8 mouse cellular contexts compared by ENCODE assay signal in the genomic region with DNA sequence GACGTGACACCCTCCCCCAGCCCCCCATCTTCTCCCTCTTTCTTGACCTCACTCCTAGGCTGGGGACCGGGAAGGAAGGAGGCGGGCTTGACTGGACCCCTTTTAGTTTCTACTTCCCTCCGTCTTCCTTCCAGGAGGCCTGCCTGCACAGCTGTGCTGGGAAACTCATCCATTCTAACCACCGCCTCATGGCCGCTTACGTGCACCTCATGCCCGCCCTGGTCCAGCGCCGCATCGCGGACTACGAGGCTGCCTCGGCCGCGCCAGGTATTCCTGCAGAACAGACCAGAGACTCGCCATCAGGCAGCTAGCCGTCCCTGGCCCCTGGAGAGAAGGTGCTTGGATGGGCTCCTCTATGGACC. TPM values are rescaled to one million over a fixed set of nuclear protein-coding genes. Genes with fewer than 3 reads are reported as not detected.
DNase-seq lines count a peak whose midpoint lies in the region; ATAC-seq and TF ChIP-seq lines count a peak whose summit lies in the region.

No protein-coding gene starts in this region.

- peaks cover 8% of the 10 kb centered on the region for H3K4me1 ChIP-seq in cerebellum, adult 2 months (ENCODE audit: control insufficient read depth, insufficient read depth, low read length)
- H3K4me1 ChIP-seq in hindbrain, embryonic 16.5 days (ENCODE audit: control insufficient read depth, insufficient read depth, low read depth, low read length): peaks cover 21% of the 10 kb centered on the region
- H3K4me1 ChIP-seq in liver, postnatal 0 days (ENCODE audit: insufficient read depth): peaks cover 27% of the 10 kb centered on the region
- peaks cover 25% of the 10 kb centered on the region for H3K4me1 ChIP-seq in stomach, embryonic 15.5 days

- no peak for ATAC-seq in cerebellum, adult (ENCODE audit: insufficient number of reproducible peaks, low FRiP score, low TSS enrichment)
- ATAC-seq in hindbrain, embryonic 16.5 days: no peak
- peak; percentile 21 for ATAC-seq in liver, postnatal 0 days
- no peak for ATAC-seq in stomach, embryonic 15.5 days (ENCODE audit: insufficient read depth, low FRiP score, low read depth)

- TF ChIP-seq CTCF in cerebellum, adult 2 months (IDR thresholded peaks at IDR 0.05; ENCODE audit: borderline replicate concordance, insufficient read depth, low read depth, low read length): no peak
- TF ChIP-seq CTCF in liver, postnatal 0 days (IDR thresholded peaks at IDR 0.05; ENCODE audit: low read depth): no peak

- H3K36me3 ChIP-seq in hindbrain, embryonic 16.5 days (ENCODE audit: control insufficient read depth, insufficient read depth, low read length): peaks cover 15% of the 10 kb centered on the region
- peaks cover 21% of the 10 kb centered on the region for H3K36me3 ChIP-seq in liver, postnatal 0 days (replicated peaks; ENCODE audit: insufficient read depth, low read length)
- H3K36me3 ChIP-seq in stomach, embryonic 15.5 days: peaks cover 19% of the 10 kb centered on the region; the same call in 1 of the 2 replicates

- peak overlapping the region; percentile 49 for H3K27ac ChIP-seq in cerebellum, adult 2 months (ENCODE audit: insufficient read depth, low read length)
- H3K27ac ChIP-seq in hindbrain, embryonic 16.5 days (ENCODE audit: low read depth, low read length): peak overlapping the region; percentile 90
- H3K27ac ChIP-seq in liver, postnatal 0 days (ENCODE audit: low read depth): peak overlapping the region; percentile 96
- H3K27ac ChIP-seq in stomach, embryonic 15.5 days: peak overlapping the region; percentile 90

- under 1% methylated on average over 18 of the region's 18 CpGs for WGBS in cerebellum, adult 2 months
- under 1% methylated on average over 18 of the region's 18 CpGs for WGBS in hindbrain, embryonic 16.5 days
- WGBS in liver, postnatal 0 days (ENCODE audit: insufficient replicate concordance): under 1% methylated on average over 17 of the region's 18 CpGs
- WGBS in stomach, embryonic 15.5 days: under 1% methylated on average over 18 of the region's 18 CpGs

- no peaks in the 10 kb centered on the region for H3K27me3 ChIP-seq in cerebellum, adult 2 months (ENCODE audit: control insufficient read depth, insufficient read depth, low read length)
- H3K27me3 ChIP-seq in hindbrain, embryonic 16.5 days (replicated peaks; ENCODE audit: control insufficient read depth, insufficient read depth, low read length): no peaks in the 10 kb centered on the region
- H3K27me3 ChIP-seq in liver, postnatal 0 days (ENCODE audit: insufficient read depth, low read length): no peaks in the 10 kb centered on the region
- no peaks in the 10 kb centered on the region for H3K27me3 ChIP-seq in stomach, embryonic 15.5 days (replicated peaks)

- no peak for TF ChIP-seq POLR2A in cerebellum, adult 2 months (IDR thresholded peaks at IDR 0.05; ENCODE audit: borderline replicate concordance, insufficient read depth, low read length)

- peak overlapping the region; percentile 76 for H3K4me3 ChIP-seq in cerebellum, adult 2 months (replicated peaks; ENCODE audit: insufficient read depth, low read depth, low read length)
- H3K4me3 ChIP-seq in hindbrain, embryonic 16.5 days (ENCODE audit: low read length): peak overlapping the region; percentile 72
- H3K4me3 ChIP-seq in liver, postnatal 0 days (ENCODE audit: low read depth, low read length): peak overlapping the region; percentile 92
- peak overlapping the region; percentile 73 for H3K4me3 ChIP-seq in stomach, embryonic 15.5 days (replicated peaks)

- DNase-seq in cerebellum, adult 2 months: no peak
- DNase-seq in urinary bladder, postnatal 14 days (ENCODE audit: low spot score): peak; percentile 35
- DNase-seq in urinary bladder, postnatal 25 days (ENCODE audit: low spot score): no peak
- DNase-seq in liver, postnatal 0 days: no peak
- no peak for DNase-seq in frontal cortex, postnatal 10 days (ENCODE audit: low spot score in 2 of 2)

- H3K4me2 ChIP-seq in hindbrain, embryonic 16.5 days (ENCODE audit: low read length): peak overlapping the region; percentile 78
- peak overlapping the region; percentile 98 for H3K4me2 ChIP-seq in liver, postnatal 0 days (ENCODE audit: low read depth, low read length)
- H3K4me2 ChIP-seq in stomach, embryonic 15.5 days: peak overlapping the region; percentile 93

- H3K9ac ChIP-seq in hindbrain, embryonic 16.5 days (ENCODE audit: low read depth, low read length): peak overlapping the region; percentile 77
- peak overlapping the region; percentile 80 for H3K9ac ChIP-seq in liver, postnatal 0 days (replicated peaks)
- H3K9ac ChIP-seq in stomach, embryonic 15.5 days: peak overlapping the region; percentile 68

- no peaks in the 10 kb centered on the region for H3K9me3 ChIP-seq in hindbrain, embryonic 16.5 days (ENCODE audit: control insufficient read depth, low read length)
- no peaks in the 10 kb centered on the region for H3K9me3 ChIP-seq in liver, postnatal 0 days (ENCODE audit: low read length)
- no peaks in the 10 kb centered on the region for H3K9me3 ChIP-seq in stomach, embryonic 15.5 days

- no peak for TF ChIP-seq EP300 in liver, postnatal 0 days (IDR thresholded peaks at IDR 0.05; ENCODE audit: low read depth)

RNA-seq across cellular contexts. Expression of gene Gm45799, which starts 0.5 kb away (rescaled TPM):
- 90.8 and 97.9 TPM in 2 replicates for polyA plus RNA-seq in cerebellum, adult 2 months (2012; rRNA removed)
- polyA plus RNA-seq in hindbrain, embryonic 16.5 days (2015; fragmentation: Nextera tagmentation; extraction: Ambion mirVana): 7.9 and 9.7 TPM in 2 replicates
- 44.4 and 45.8 TPM in 2 replicates for polyA plus RNA-seq in liver, postnatal 0 days (2015; fragmentation: Nextera tagmentation; extraction: Ambion mirVana)
- 24.2 and 37.0 TPM in 2 replicates for polyA plus RNA-seq in stomach, embryonic 15.5 days (2015; fragmentation: Nextera tagmentation; extraction: Ambion mirVana)

RNA-seq across cellular contexts. Expression of gene Arfip2, which starts 0.7 kb away (rescaled TPM):
- 111 and 121 TPM in 2 replicates for polyA plus RNA-seq in cerebellum, adult 2 months (2012; rRNA removed)
- 85.2 and 91.1 TPM in 2 replicates for polyA plus RNA-seq in hindbrain, embryonic 16.5 days (2015; fragmentation: Nextera tagmentation; extraction: Ambion mirVana)
- polyA plus RNA-seq in liver, postnatal 0 days (2015; fragmentation: Nextera tagmentation; extraction: Ambion mirVana): 7.4 and 9.4 TPM in 2 replicates
- polyA plus RNA-seq in stomach, embryonic 15.5 days (2015; fragmentation: Nextera tagmentation; extraction: Ambion mirVana): 69.0 and 81.8 TPM in 2 replicates

RNA-seq across cellular contexts. Expression of gene Timm10b, which starts 1.0 kb away (rescaled TPM):
- 122 and 137 TPM in 2 replicates for polyA plus RNA-seq in cerebellum, adult 2 months (2012; rRNA removed)
- 145 and 159 TPM in 2 replicates for polyA plus RNA-seq in hindbrain, embryonic 16.5 days (2015; fragmentation: Nextera tagmentation; extraction: Ambion mirVana)
- 117 and 121 TPM in 2 replicates for polyA plus RNA-seq in liver, postnatal 0 days (2015; fragmentation: Nextera tagmentation; extraction: Ambion mirVana)
- 189 and 199 TPM in 2 replicates for polyA plus RNA-seq in stomach, embryonic 15.5 days (2015; fragmentation: Nextera tagmentation; extraction: Ambion mirVana)

RNA-seq across cellular contexts. Expression of gene Trim3, which starts 7.5 kb away (rescaled TPM):
- 332 and 385 TPM in 2 replicates for polyA plus RNA-seq in cerebellum, adult 2 months (2012; rRNA removed)
- polyA plus RNA-seq in hindbrain, embryonic 16.5 days (2015; fragmentation: Nextera tagmentation; extraction: Ambion mirVana): 108 and 119 TPM in 2 replicates
- polyA plus RNA-seq in liver, postnatal 0 days (2015; fragmentation: Nextera tagmentation; extraction: Ambion mirVana): 3.0 and 4.0 TPM in 2 replicates
- 27.8 and 29.8 TPM in 2 replicates for polyA plus RNA-seq in stomach, embryonic 15.5 days (2015; fragmentation: Nextera tagmentation; extraction: Ambion mirVana)

RNA-seq across cellular contexts. Expression of gene Dnhd1, which starts 9.8 kb away (rescaled TPM):
- polyA plus RNA-seq in cerebellum, adult 2 months (2012; rRNA removed): 5.1 TPM in 2 replicates
- polyA plus RNA-seq in hindbrain, embryonic 16.5 days (2015; fragmentation: Nextera tagmentation; extraction: Ambion mirVana): 1.5 and 1.6 TPM in 2 replicates
- polyA plus RNA-seq in liver, postnatal 0 days (2015; fragmentation: Nextera tagmentation; extraction: Ambion mirVana): 0.19 and 0.22 TPM in 2 replicates
- 0.71 and 0.95 TPM in 2 replicates for polyA plus RNA-seq in stomach, embryonic 15.5 days (2015; fragmentation: Nextera tagmentation; extraction: Ambion mirVana)
